Mouse (Mus musculus): Measurements from ENCODE around the gene Muc5b.

DNA sequence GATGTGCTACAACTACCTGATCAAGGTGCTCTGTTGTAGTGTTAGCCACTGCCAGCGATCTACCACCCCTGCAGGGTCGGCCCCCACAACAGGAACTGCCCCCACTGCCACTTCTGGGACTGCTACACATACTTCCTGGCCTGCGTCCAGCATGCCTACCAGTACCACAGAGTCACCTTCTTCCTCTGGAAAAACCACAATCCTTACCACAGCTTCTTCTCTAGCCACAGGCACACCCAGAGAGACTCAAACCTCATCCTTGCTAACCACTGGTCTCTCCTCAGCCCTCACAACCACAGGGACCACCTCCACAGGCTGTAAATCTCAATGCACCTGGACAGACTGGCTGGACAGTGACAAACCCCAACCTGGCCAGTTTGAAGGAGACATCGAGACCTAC, 22.2 kb downstream of the Muc5b start:
- TF ChIP-seq EP300 (IDR thresholded peaks at IDR 0.05; ENCODE audit: low read depth) (no peak), CTCF (IDR thresholded peaks at IDR 0.05; ENCODE audit: low read depth) (no peak)

All from heart, postnatal 0 days (tissue).